Comparison of ENCODE assay signal across 8 mouse cellular contexts in the genomic region with DNA sequence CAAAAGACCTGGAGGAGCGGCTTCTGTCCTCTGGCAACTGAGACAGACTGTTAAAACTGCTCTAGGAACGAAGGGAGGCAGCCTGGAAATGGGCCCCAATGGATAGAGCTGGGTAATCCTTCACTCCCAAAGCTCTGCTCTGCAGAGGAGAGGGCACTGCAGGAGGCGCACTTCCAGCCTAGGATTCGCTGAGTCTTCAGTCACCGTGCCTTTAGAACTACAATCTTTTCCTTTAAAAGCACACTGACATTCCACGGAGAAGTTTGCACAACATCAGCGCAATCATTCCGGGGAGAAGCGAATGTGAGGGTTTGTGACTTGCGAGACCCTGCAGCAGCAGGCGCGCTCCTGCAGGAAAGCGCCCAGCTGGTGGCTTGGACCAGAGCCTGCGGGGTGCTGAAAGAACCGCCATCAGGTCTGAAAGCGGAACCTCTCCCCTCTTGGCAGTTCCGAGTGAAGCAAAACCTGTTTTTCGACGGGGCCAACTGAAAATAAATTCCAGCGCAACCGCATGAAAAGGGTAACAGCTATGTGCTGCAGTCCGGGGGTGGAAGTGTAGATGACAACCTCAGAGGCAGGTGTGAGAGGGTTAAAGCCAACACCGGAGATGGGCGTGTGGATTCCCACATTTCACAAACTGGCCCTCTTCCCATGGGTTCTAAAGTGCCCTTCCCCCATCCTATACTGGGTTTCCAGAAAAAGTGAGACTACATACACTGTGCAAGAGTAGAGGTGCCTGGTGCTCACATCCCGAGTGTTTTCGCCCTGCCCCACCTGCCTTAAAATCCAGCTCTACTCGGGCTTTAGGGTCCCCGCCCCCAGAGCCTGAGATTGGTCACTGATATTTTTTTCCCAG. TPM values are rescaled to one million over a fixed set of nuclear protein-coding genes. Genes with fewer than 3 reads are reported as not detected.
DNase-seq lines count a peak whose midpoint lies in the region; ATAC-seq and TF ChIP-seq lines count a peak whose summit lies in the region.

No protein-coding gene starts in this region.

- peaks cover 2 to 6% of the 10 kb centered on the region in 2 experiments; a peak in 1 of 4 replicates for H3K4me1 ChIP-seq in ES-E14 (ENCODE audit: control insufficient read depth in 2 of 2, insufficient read depth in 2 of 2, low read length in 2 of 2, poor library complexity in 1 of 2)
- peaks cover 7% of the 10 kb centered on the region; the same call in 1 of the 2 replicates for H3K4me1 ChIP-seq in brown adipose tissue, adult 24 weeks (ENCODE audit: control insufficient read depth, insufficient read depth, insufficient read length, low read length)
- peaks cover 6% of the 10 kb centered on the region for H3K4me1 ChIP-seq in forebrain, embryonic 14.5 days (ENCODE audit: control insufficient read depth, insufficient read depth, low read length)
- peaks cover 10% of the 10 kb centered on the region for H3K4me1 ChIP-seq in hindbrain, embryonic 14.5 days (replicated peaks; ENCODE audit: control insufficient read depth, insufficient read depth, low read length)

- H3K9me3 ChIP-seq in ES-E14 (ENCODE audit: control insufficient read depth, insufficient read depth, low read depth, low read length) = no peaks in the 10 kb centered on the region
- no peaks in the 10 kb centered on the region for H3K9me3 ChIP-seq in forebrain, embryonic 14.5 days (replicated peaks; ENCODE audit: control insufficient read depth, low read length)
- H3K9me3 ChIP-seq in hindbrain, embryonic 14.5 days (ENCODE audit: control insufficient read depth, low read length) = no peaks in the 10 kb centered on the region

- peak; percentile 1; the same call in 1 of the 2 replicates for ATAC-seq in forebrain, embryonic 14.5 days
- ATAC-seq in hindbrain, embryonic 14.5 days (ENCODE audit: low FRiP score) = no peak
- no peak for ATAC-seq in erythroid progenitor cell, adult 5-6 weeks (replicated peaks; ENCODE audit: low FRiP score, poor library complexity, severe bottlenecking)

- H3K4me3 ChIP-seq in ES-E14 (ENCODE audit: insufficient read depth in 1 of 2, low read depth in 1 of 2, low read length in 2 of 2, poor library complexity in 1 of 2, severe bottlenecking in 1 of 2) = peak overlapping the region; percentile 44 to 59
- H3K4me3 ChIP-seq in brown adipose tissue, adult 24 weeks (ENCODE audit: insufficient read depth, low read depth, low read length) = peak overlapping the region; percentile 55
- H3K4me3 ChIP-seq in forebrain, embryonic 14.5 days (ENCODE audit: low read depth, low read length) = peak overlapping the region; percentile 57
- peak overlapping the region; percentile 64 for H3K4me3 ChIP-seq in hindbrain, embryonic 14.5 days (replicated peaks; ENCODE audit: low read length)

- DNase-seq in ES-E14 (ENCODE audit: low read depth, low spot score) = no peak
- peak; percentile 81 for DNase-seq in forebrain, embryonic 14.5 days (ENCODE audit: low spot score)
- peak; percentile 58 for DNase-seq in hindbrain, embryonic 14.5 days (ENCODE audit: low spot score)
- DNase-seq in left cerebral cortex, adult 8-10 months (ENCODE audit: low spot score in 2 of 2) = peak; percentile 51 to 52
- peak; percentile 60 to 80 for DNase-seq in lung, postnatal 4 days
- peak; percentile 74 to 76 for DNase-seq in right cerebral cortex, postnatal 10 days (ENCODE audit: low spot score in 2 of 2)

- no peaks in the 10 kb centered on the region for H3K27me3 ChIP-seq in forebrain, embryonic 14.5 days (replicated peaks; ENCODE audit: control insufficient read depth, insufficient read depth, low read length)
- H3K27me3 ChIP-seq in hindbrain, embryonic 14.5 days (ENCODE audit: control insufficient read depth, insufficient read depth, low read length) = no peaks in the 10 kb centered on the region

- no peak overlapping the region for H3K9ac ChIP-seq in ES-E14 (ENCODE audit: insufficient read depth, low read depth, low read length, poor library complexity, severe bottlenecking)
- H3K9ac ChIP-seq in forebrain, embryonic 14.5 days (ENCODE audit: low read length) = peak overlapping the region; percentile 68
- H3K9ac ChIP-seq in hindbrain, embryonic 14.5 days = peak overlapping the region; percentile 68

- in situ Hi-C loops in ES-E14 (cut with MboI; ENCODE audit: low sequenced_read_pairs in 2 of 2, unreplicated experiment in 2 of 2) = no loop called here

- under 1% methylated on average over 28 of the region's 28 CpGs for WGBS in forebrain, embryonic 14.5 days
- WGBS in hindbrain, embryonic 14.5 days = under 1% methylated on average over 28 of the region's 28 CpGs

- H3K36me3 ChIP-seq in ES-E14 (ENCODE audit: control insufficient read depth, insufficient read depth, low read length, poor library complexity, severe bottlenecking) = no peaks in the 10 kb centered on the region
- no peaks in the 10 kb centered on the region for H3K36me3 ChIP-seq in forebrain, embryonic 14.5 days (ENCODE audit: control insufficient read depth, insufficient read depth, low read length)
- no peaks in the 10 kb centered on the region for H3K36me3 ChIP-seq in hindbrain, embryonic 14.5 days (replicated peaks; ENCODE audit: control insufficient read depth, insufficient read depth)

- peak overlapping the region; percentile 79 for H3K4me2 ChIP-seq in forebrain, embryonic 14.5 days (ENCODE audit: low read length)
- H3K4me2 ChIP-seq in hindbrain, embryonic 14.5 days (replicated peaks) = peak overlapping the region; percentile 91

- H3K27ac ChIP-seq in ES-E14 (ENCODE audit: insufficient read depth, low read depth, low read length, poor library complexity, severe bottlenecking) = no peak overlapping the region
- no peak overlapping the region for H3K27ac ChIP-seq in brown adipose tissue, adult 24 weeks (replicated peaks; ENCODE audit: low read depth, low read length)
- peak overlapping the region; percentile 78 for H3K27ac ChIP-seq in forebrain, embryonic 14.5 days (ENCODE audit: low read depth, low read length)
- peak overlapping the region; percentile 76; the same call in 1 of the 2 replicates for H3K27ac ChIP-seq in hindbrain, embryonic 14.5 days

TF ChIP-seq in ES-E14, 5 proteins besides CTCF, POLR2A, EP300 and RAD21:
- TF ChIP-seq HCFC1 (IDR thresholded peaks at IDR 0.05; ENCODE audit: borderline replicate concordance, insufficient read depth, low read length) (no peak), CHD2 (IDR thresholded peaks at IDR 0.05; ENCODE audit: low read depth, low read length) (no peak), ZC3H11A (IDR thresholded peaks at IDR 0.05; ENCODE audit: borderline replicate concordance, low read depth, low read length) (no peak), ZNF384 (IDR thresholded peaks at IDR 0.05; ENCODE audit: low read depth, low read length) (no peak), MAFK (IDR thresholded peaks at IDR 0.05; ENCODE audit: insufficient read depth, low read depth, low read length) (no peak)
TF ChIP-seq in ES-E14: peak in this region for 0.

RNA-seq across cellular contexts. Expression of gene Alcam, which starts 3.4 kb away (rescaled TPM):
- 1.8 and 8.1 TPM in 2 replicates for total RNA-seq in ES-E14 (2012; rRNA removed)
- 1.3 and 2.3 TPM in 2 replicates for polyA plus RNA-seq in brown adipose tissue, adult 24 weeks (2012; ENCODE audit: insufficient read depth, insufficient read length, missing spikeins)
- 42.9 and 52.8 TPM in 2 replicates for polyA plus RNA-seq in forebrain, embryonic 14.5 days (2014; fragmentation: Nextera tagmentation; extraction: Ambion mirVana)
- 63.5 and 69.7 TPM in 2 replicates for polyA plus RNA-seq in hindbrain, embryonic 14.5 days (2014; fragmentation: Nextera tagmentation; extraction: Ambion mirVana)
- 100 to 1,000 TPM; 181 to 202 (median 186) TPM for total RNA-seq in left cerebral cortex, adult 8-10 months (2022)
- 0.84 and 3.2 TPM in 2 replicates for total RNA-seq in erythroid progenitor cell, adult 5-6 weeks (2015; ENCODE audit: low replicate concordance)
- total RNA-seq in erythroid progenitor cell, adult 5-6 weeks (2017; ENCODE audit: low replicate concordance) = 7.6 and 9.4 TPM in 2 replicates

Comparison
In these comparisons a context has a peak if more than half of its experiments do, and no peak if none do; other contexts are left out.
1. H3K27ac ChIP-seq: peak in forebrain, embryonic 14.5 days (single experiment) and hindbrain, embryonic 14.5 days (single experiment); none in ES-E14 (single experiment) and brown adipose tissue, adult 24 weeks (single experiment).
2. RNA of gene Alcam, which starts 3.4 kb away (total RNA-seq): 181 to 202 TPM in left cerebral cortex, adult 8-10 months; 1.8 to 8.1 TPM in ES-E14 and 0.84 to 9.4 TPM in erythroid progenitor cell, adult 5-6 weeks; every median in the first group is over 10 times any median in the second.
3. Peak in every context shown above with its lines, with median percentiles within 50 percentile points of each other: H3K4me3 ChIP-seq.